Mouse (Mus musculus) heart, postnatal 36 days (tissue): ENCODE measurements at regions not wholly inside any gene's neighbourhood (a gene's known extent, or its start where the extent isn't known, plus 50 kb on each side); places are given as distances from the start of the nearest gene placed in this dataset.

Experiments
- DNase-seq, 2 experiments: peaks; one replicate each; pipeline ENCODE4 v3.0.0; 2021 to 2022
- intact Hi-C: fragments of 180-260 bp; cut with DNase I; formaldehyde crosslinking; loops from one replicate; pipeline ENCODE4 v1.15.1; 2025

DNA sequence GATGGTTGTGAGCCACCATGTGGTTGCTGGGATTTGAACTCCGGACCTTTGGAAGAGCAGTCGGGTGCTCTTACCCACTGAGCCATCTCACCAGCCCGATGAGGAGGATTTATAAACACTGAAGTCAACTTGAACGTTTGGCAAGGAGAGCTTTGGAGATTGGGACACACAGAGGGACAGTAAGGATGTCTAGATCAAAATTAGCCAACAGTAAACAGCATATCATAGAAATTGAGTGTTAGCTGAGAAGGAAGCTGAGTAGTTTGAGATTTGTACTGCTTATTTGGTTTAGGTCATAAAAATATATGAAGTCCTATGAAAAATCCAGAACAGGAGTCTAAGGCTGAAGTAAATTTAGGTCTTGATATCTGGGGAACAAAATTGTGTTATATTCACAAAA lies 786.9 kb upstream of the Zeb2 start:
- intact Hi-C loops: no loop called here
- no peak for DNase-seq

DNA sequence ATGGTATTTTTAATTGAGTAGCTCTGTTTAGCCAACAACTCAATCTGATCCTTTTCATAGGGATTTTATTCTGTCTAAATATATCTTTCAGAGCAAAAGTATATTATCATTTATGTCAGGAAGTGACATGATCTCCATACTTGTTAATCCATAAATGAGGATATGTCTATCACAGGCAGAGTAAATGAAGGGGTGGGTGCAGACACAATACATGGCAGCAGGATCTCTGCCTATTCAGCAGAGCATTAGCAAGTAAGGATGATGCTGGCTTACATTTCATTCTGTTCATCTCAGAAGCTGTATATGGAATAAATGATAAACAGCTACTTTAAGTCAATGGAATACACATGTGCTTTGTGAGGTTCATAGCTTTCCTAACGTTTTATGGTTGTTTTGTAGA lies 786.2 kb upstream of the Zeb2 start:
- intact Hi-C loops: no loop called here
- no peak for DNase-seq

DNA sequence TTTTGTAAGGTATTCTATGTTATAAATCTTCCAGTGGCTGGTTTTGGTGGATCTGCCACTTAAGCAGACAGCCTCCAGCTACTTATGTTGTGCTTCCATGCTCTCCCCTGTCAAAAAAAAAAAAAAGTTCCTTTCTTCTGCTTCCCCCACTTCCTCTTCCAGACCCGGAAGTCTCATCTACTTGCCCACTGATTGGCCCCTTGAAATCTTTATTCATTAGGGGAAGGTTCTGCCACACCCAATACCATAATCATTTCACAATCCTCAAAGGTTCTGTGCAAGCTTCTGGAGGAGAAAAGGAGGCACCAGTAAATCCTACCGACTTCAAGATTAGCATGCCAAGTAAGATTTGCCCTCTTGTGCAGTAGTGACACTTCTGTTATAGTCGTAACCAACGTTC lies 784.7 kb upstream of the Zeb2 start:
- intact Hi-C loops: no loop called here
- no peak for DNase-seq

DNA sequence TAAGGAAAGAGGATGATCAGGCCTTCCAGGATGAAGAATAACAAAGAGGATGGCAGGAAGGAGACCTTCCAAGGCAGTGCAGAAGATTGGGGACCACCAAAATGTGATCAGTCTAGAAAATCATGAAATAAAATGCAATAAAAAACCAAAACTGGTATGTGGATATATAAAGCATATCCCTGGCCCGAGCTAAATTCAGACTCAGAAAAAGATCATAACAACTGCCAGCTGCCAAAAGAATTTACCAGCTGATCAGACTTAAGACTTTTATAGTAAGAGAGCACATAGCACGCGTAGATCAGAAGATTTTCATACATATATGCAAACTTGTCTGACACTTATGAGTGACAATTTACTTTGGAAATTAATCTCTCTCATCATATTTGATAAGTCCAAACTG lies 767.5 kb upstream of the Zeb2 start:
- no peak for DNase-seq
- intact Hi-C loops: no loop called here

GRCm38 (mm10) chr2:45878656-45879055 lies 761.5 kb upstream of the Zeb2 start:
- no peak for DNase-seq
- intact Hi-C loops: no loop called here

GRCm38 (mm10) chr2:45859901-45860331 lies 742.7 kb upstream of the Zeb2 start:
- intact Hi-C loops: no loop called here
- DNase-seq: no peak

- no peak for DNase-seq
- intact Hi-C loops: no loop called here
These were observed 742.2 kb upstream of the Zeb2 start for GRCm38 (mm10) chr2:45859445-45859844.

DNA sequence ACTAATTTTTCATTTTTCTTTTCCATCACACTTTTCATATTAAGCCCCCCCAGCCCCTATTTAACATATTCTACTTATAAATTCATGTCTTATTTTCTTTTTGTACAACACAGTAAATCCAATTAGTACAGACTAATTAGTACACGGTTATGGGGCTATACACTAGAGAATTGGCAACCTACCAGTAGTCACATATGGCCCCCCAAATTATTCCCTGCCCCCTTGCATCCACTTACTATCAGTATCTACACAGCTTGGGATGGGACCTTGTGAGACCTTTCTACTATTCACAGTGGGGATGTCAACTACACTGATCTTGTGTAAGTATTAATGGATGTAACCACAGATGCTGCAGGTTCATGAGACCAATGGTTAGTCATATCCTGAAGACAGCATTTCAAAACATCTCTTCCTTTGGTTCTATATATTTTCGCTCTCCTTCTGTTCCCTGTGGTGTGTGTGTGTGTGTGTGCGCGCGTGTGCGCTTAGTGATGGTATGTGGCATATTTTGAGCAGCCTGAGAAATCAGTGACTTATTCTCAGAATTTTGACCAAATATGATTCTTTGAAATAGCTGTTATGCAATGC lies 732.9 kb upstream of the Zeb2 start:
- intact Hi-C loops: no loop called here
- DNase-seq: no peak

DNA sequence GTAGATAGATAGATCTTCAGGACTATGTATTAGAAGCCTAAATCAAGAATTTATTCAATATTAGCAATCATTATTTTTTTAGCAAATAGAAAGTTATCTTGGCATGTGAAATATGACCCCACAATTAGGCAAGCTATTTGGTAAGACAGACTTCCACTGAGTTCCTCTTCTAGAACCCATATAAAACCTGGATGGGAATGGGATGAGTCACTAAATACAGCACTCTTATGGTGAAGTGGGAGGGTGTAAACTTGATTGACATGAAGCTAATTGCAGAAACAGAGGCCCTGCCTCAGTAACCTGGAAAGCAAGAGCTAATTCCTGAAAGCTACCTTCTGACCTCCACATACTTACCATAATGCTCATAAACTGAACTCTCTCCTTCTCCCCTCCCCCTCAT lies 723.2 kb upstream of the Zeb2 start:
- DNase-seq: no peak
- intact Hi-C loops: no loop called here

GRCm38 (mm10) chr2:45836546-45837221 lies 719.5 kb upstream of the Zeb2 start:
- DNase-seq: no peak
- intact Hi-C loops: no loop called here

- intact Hi-C loops: no loop called here
- DNase-seq: no peak
These were observed 700.9 kb upstream of the Zeb2 start for GRCm38 (mm10) chr2:45817945-45818719.

GRCm38 (mm10) chr2:45814741-45815140 lies 697.5 kb upstream of the Zeb2 start:
- intact Hi-C loops: no loop called here
- no peak for DNase-seq

DNA sequence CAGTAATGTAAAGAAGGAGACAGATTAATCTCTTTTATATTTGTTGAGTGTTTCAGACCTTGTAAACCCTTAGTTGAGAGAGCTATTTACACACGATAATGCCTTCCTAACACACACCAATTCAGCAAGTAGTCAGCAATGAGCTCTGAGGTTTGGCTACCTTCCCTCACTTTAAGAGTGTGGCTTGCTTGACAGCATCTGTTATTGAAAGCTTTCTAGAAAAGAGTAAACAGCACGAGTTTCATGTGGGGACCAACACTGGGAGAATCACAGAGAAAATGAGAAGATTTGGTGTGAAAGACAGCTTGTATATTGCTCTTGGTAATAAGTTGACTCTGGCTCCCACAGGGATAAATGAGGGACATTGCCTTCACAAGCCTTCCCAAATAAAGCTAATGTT lies 688.1 kb upstream of the Zeb2 start:
- intact Hi-C loops: no loop called here
- DNase-seq: no peak

- intact Hi-C loops: no loop called here
- no peak for DNase-seq
These were observed 682.9 kb upstream of the Zeb2 start for GRCm38 (mm10) chr2:45800131-45800530.

DNA sequence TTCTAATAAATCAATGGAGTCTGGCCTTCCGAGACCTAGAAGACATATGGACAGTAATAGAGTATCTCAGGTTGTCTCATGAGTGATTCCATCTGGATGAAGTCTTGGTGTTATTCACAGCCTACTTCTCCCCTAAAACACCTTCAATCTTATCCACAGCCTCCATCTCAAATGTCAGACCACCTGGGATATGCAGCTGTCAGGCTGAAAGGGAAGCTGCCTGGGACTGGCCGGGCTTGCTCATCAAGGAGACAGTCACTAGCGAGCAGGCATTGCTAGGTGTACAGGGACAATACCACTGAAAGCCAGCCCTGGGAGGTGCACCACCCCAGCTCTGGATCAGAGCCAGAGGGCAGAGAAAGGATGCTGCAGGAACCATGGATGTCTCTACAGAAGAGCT lies 676.4 kb upstream of the Zeb2 start:
- intact Hi-C loops: no loop called here
- no peak for DNase-seq

GRCm38 (mm10) chr2:45789739-45790138 lies 672.5 kb upstream of the Zeb2 start:
- intact Hi-C loops: no loop called here

GRCm38 (mm10) chr2:45787732-45788390 lies 670.7 kb upstream of the Zeb2 start:
- DNase-seq: no peak
- intact Hi-C loops: no loop called here

More at GRCm38 (mm10) chr2:45789739-45790138, 672.5 kb upstream of the Zeb2 start:
- DNase-seq: no peak

DNA sequence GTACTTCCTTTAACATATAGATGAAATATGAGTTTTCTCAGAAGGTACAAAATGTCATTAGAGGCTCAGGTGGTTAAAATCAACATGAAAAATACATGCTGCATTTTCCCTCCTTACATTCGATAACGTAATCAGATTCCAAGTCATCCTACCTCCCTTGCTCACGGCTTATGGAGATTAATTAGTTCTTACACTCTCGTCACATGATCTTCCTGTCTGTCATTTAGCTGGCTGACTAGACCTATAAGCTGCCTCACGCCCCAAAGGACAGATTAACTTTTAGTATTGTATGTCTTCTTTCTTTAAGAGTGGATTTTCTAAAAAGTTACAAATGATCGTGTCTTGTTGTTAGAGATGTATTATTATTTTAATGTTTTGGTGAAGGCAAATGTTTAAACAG lies 669.6 kb upstream of the Zeb2 start:
- DNase-seq: no peak
- intact Hi-C loops: no loop called here

DNA sequence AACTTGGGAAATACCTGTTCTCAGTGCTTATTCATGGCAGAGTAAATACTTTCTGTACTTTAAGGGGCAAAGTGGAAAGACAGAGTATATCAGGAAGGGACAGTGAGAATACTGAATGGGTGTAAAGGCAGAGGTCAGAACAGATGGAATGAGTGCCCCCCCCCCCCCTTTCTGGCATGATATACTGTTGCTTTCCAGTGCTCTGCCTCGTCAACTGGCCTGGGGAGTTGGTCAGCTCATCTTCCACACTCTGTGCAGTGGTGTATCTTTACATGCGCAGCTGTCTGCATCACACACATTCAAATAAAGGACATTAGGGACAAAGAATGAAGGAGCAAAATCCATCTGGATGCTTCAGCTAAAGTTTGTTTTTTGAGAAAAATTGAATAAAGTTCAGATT lies 668.5 kb upstream of the Zeb2 start:
- intact Hi-C loops: no loop called here
- no peak for DNase-seq

- intact Hi-C loops: no loop called here
- DNase-seq: no peak
These were observed 666.6 kb upstream of the Zeb2 start for GRCm38 (mm10) chr2:45783634-45784412.

- no peak for DNase-seq
- intact Hi-C loops: no loop called here
These were observed 660.3 kb upstream of the Zeb2 start for GRCm38 (mm10) chr2:45777466-45777865.
